Mouse (Mus musculus): ENCODE results near the gene Emc7. TPM values are rescaled to one million over a fixed set of nuclear protein-coding genes. Genes with fewer than 3 reads are reported as not detected.

Gene Emc7
- total and polyA plus RNA-seq, 3 experiments, result 17.7 to 25.7 TPM; not detected in 1

DNA sequence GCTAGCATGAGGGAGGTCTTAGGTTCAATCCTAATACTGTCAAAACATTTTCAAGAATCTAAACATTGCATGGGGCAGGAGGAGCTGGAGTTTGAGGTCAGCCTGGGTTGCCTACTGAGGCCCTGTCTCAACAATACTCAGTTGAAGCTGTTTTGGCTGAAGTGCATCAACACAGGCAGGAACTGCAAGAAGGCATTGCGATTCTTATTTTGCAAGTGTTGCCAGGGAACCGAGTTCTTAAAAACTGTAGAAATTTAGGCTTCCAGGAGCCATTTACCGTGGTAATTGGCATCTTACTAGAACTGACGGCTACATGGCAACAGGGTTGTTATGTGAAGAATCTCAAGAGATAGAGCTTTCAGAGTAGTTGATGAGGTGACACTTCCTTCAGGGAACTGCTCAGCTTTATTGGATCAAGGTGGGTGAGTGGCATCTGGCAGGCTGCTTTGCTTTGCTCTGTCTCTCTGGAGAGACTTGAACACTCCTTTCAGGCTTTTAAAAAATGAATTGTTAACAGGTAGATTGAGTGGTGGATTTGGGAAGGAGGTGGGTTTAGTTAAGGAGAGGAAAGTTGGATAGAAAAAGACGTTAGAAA lies 52.1 kb downstream of the Emc7 start:
- Histone ChIP-seq H3K27me3 (ENCODE audit: control insufficient read depth in 1 of 2, insufficient read depth in 2 of 2, low read length in 2 of 2) (no peaks in the 10 kb centered on the region), H3K9ac (ENCODE audit: control insufficient read depth, low read depth, low read length, poor library complexity, severe bottlenecking) (no peak overlapping the region), H3K9me3 (replicated peaks; ENCODE audit: insufficient read depth, low read length) (no peaks in the 10 kb centered on the region), H3K27ac (ENCODE audit: control insufficient read depth, low read depth, low read length) (no peak overlapping the region), H3K79me2 (ENCODE audit: control insufficient read depth, insufficient read depth, low read length, poor library complexity) (no peaks in the 10 kb centered on the region; the same call in 1 of the 2 replicates), H3K4me1 (ENCODE audit: control insufficient read depth in 1 of 2, insufficient read depth in 2 of 2, low read length in 2 of 2) (peaks cover 10 to 12% of the 10 kb centered on the region in 2 experiments), H3K4me3 (ENCODE audit: control insufficient read depth in 1 of 2, insufficient read depth in 1 of 2, low read depth in 2 of 2, low read length in 2 of 2) (no peak overlapping the region), H3K36me3 (ENCODE audit: control insufficient read depth in 1 of 2, insufficient read depth in 2 of 2, low read length in 2 of 2) (peaks cover 0 to 19% of the 10 kb centered on the region in 2 experiments; a peak in 2 of 4 replicates)
- TF ChIP-seq MAZ (IDR thresholded peaks at IDR 0.05; ENCODE audit: low read depth, low read length), result no peak
- no peak for TF ChIP-seq USF2 (IDR thresholded peaks at IDR 0.05; ENCODE audit: borderline replicate concordance in 1 of 2, insufficient read depth in 1 of 2, low read depth in 1 of 2, low read length in 2 of 2)
- TF ChIP-seq JUND (IDR thresholded peaks at IDR 0.05; ENCODE audit: low read depth, low read length), result no peak
- TF ChIP-seq MAX (IDR thresholded peaks at IDR 0.05; ENCODE audit: low read length), result no peak
- TF ChIP-seq MYC (IDR thresholded peaks at IDR 0.05; ENCODE audit: low read depth, low read length), result no peak
- no peak for TF ChIP-seq BHLHE40 (IDR thresholded peaks at IDR 0.05; ENCODE audit: borderline replicate concordance, low read depth, low read length)
- DNase-seq (ENCODE audit: low read depth, low spot score), result no peak

DNA sequence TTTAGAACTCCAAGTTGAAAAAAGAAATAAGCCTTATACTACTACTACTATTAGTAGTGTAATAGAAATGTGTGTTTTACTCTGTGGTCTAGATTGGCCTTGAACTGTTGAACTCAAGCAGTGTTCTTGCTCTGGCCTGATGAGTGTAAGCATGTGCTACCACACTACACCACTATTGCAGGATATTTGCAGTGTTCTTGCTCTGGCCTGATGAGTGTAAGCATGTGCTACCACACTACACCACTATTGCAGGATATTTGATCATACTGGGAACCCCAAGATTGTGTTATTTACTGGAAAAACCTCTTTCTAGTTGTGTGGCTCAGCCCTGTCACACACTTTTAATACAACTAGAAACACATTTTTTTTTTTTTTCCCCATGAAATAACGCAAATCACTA lies 52.6 kb downstream of the Emc7 start:
- no peak overlapping the region for H3K27ac ChIP-seq (ENCODE audit: control insufficient read depth, low read depth, low read length)
- H3K27me3 ChIP-seq (ENCODE audit: control insufficient read depth in 1 of 2, insufficient read depth in 2 of 2, low read length in 2 of 2), result no peaks in the 10 kb centered on the region
- TF ChIP-seq SIN3A (IDR thresholded peaks at IDR 0.05; ENCODE audit: low read length), result no peak
- TF ChIP-seq MAX (IDR thresholded peaks at IDR 0.05; ENCODE audit: low read length), result no peak
- no peak for TF ChIP-seq TCF12 (IDR thresholded peaks at IDR 0.05; ENCODE audit: low read depth, low read length)
- TF ChIP-seq CHD1 (IDR thresholded peaks at IDR 0.05; ENCODE audit: low read depth, low read length), result no peak
- no peak for TF ChIP-seq GATA1 (IDR thresholded peaks at IDR 0.05; ENCODE audit: low read depth, low read length)
- TF ChIP-seq E2F4 (IDR thresholded peaks at IDR 0.05; ENCODE audit: borderline replicate concordance, low read depth, low read length), result no peak
- TF ChIP-seq MAZ (IDR thresholded peaks at IDR 0.05; ENCODE audit: low read depth, low read length), result no peak
- no peak for TF ChIP-seq MXI1 (IDR thresholded peaks at IDR 0.05; ENCODE audit: low read depth, low read length)
- no peak for TF ChIP-seq ETS1 (IDR thresholded peaks at IDR 0.05; ENCODE audit: low read depth, low read length)
- H3K4me3 ChIP-seq (ENCODE audit: control insufficient read depth in 1 of 2, insufficient read depth in 1 of 2, low read depth in 2 of 2, low read length in 2 of 2), result no peak overlapping the region
- H3K79me2 ChIP-seq (ENCODE audit: control insufficient read depth, insufficient read depth, low read length, poor library complexity), result no peaks in the 10 kb centered on the region; the same call in 1 of the 2 replicates
- H3K9ac ChIP-seq (ENCODE audit: control insufficient read depth, low read depth, low read length, poor library complexity, severe bottlenecking), result no peak overlapping the region
- no peaks in the 10 kb centered on the region for H3K9me3 ChIP-seq (replicated peaks; ENCODE audit: insufficient read depth, low read length)
- DNase-seq (ENCODE audit: low read depth, low spot score), result no peak
- peaks cover 0 to 23% of the 10 kb centered on the region in 2 experiments; a peak in 2 of 4 replicates for H3K36me3 ChIP-seq (ENCODE audit: control insufficient read depth in 1 of 2, insufficient read depth in 2 of 2, low read length in 2 of 2)
- peaks cover 10 to 17% of the 10 kb centered on the region in 2 experiments for H3K4me1 ChIP-seq (ENCODE audit: control insufficient read depth in 1 of 2, insufficient read depth in 2 of 2, low read length in 2 of 2)

DNA sequence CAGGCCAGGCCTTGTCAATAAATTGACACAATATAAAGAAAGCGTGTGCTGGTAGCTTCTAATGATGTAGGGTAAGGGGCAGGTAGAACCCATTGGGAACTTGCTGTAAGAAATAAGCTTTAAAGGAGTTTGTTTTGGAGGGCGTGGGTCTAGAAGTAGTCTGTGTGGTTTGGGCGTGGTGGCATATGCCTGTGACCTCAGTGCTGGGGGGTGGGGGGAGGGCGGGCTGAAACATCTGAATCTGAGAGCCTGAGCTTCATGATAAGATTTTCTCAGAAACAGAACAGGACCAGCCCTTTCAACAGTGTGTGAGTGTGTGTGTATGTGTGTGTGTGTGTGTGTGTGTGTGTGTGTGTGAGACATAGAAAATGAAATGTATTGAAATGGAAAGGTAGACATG lies 55.3 kb downstream of the Emc7 start:
- peak; percentile 96 for DNase-seq (ENCODE audit: low read depth, low spot score)
- H3K4me1 ChIP-seq (ENCODE audit: control insufficient read depth in 1 of 2, insufficient read depth in 2 of 2, low read length in 2 of 2), result peaks cover 10 to 20% of the 10 kb centered on the region in 2 experiments
- H3K36me3 ChIP-seq (ENCODE audit: control insufficient read depth in 1 of 2, insufficient read depth in 2 of 2, low read length in 2 of 2), result peaks cover 0 to 29% of the 10 kb centered on the region in 2 experiments; a peak in 2 of 4 replicates
- H3K27ac ChIP-seq (ENCODE audit: control insufficient read depth, low read depth, low read length), result peak overlapping the region; percentile 81
- H3K4me3 ChIP-seq (ENCODE audit: control insufficient read depth in 1 of 2, insufficient read depth in 1 of 2, low read depth in 2 of 2, low read length in 2 of 2), result peak overlapping the region in 1 of 2 experiments; percentile 15; a peak in 1 of 4 replicates
- H3K27me3 ChIP-seq (ENCODE audit: control insufficient read depth in 1 of 2, insufficient read depth in 2 of 2, low read length in 2 of 2), result no peaks in the 10 kb centered on the region
- H3K79me2 ChIP-seq (ENCODE audit: control insufficient read depth, insufficient read depth, low read length, poor library complexity), result no peaks in the 10 kb centered on the region; the same call in 1 of the 2 replicates
- H3K9ac ChIP-seq (ENCODE audit: control insufficient read depth, low read depth, low read length, poor library complexity, severe bottlenecking), result peak overlapping the region; percentile 39; the same call in 1 of the 2 replicates
- H3K9me3 ChIP-seq (replicated peaks; ENCODE audit: insufficient read depth, low read length), result no peaks in the 10 kb centered on the region
- TF ChIP-seq GATA1 (IDR thresholded peaks at IDR 0.05; ENCODE audit: low read depth, low read length) (peak; percentile 85), UBTF (IDR thresholded peaks at IDR 0.05; ENCODE audit: borderline replicate concordance, insufficient read depth, low read depth, low read length) (no peak), TAL1 (IDR thresholded peaks at IDR 0.05; ENCODE audit: low read length) (peak; percentile 79), ELF1 (IDR thresholded peaks at IDR 0.05; ENCODE audit: low read depth, low read length) (0 out of 2 replicates have a peak, but pooled peaks have one; percentile 17), MAX (IDR thresholded peaks at IDR 0.05; ENCODE audit: low read length) (0 out of 2 replicates have a peak, but pooled peaks have one; percentile 17), MAZ (IDR thresholded peaks at IDR 0.05; ENCODE audit: low read depth, low read length) (peak; percentile 84; the same call in 1 of the 2 replicates), HCFC1 (IDR thresholded peaks at IDR 0.05; ENCODE audit: low read depth, low read length) (peak; percentile 53; the same call in 1 of the 2 replicates), POLR2A (IDR thresholded peaks at IDR 0.05; ENCODE audit: control insufficient read depth in 1 of 2, insufficient read depth in 1 of 2, low read depth in 1 of 2, low read length in 2 of 2, poor library complexity in 1 of 2) (no peak), POLR2AphosphoS5 (IDR thresholded peaks at IDR 0.05; ENCODE audit: borderline replicate concordance, low read depth, low read length) (no peak), SIN3A (IDR thresholded peaks at IDR 0.05; ENCODE audit: low read length) (peak; percentile 87), EP300 (IDR thresholded peaks at IDR 0.05; ENCODE audit: low read depth in 1 of 2, low read length in 2 of 2) (peak; percentile 86 to 95), CTCF (IDR thresholded peaks at IDR 0.05 in 2 of 3, conservative IDR thresholded peaks at IDR 0.05 in 1 of 3; ENCODE audit: control insufficient read depth in 1 of 3, insufficient read depth in 1 of 3, low read depth in 2 of 3, low read length in 3 of 3, poor library complexity in 1 of 3, severe bottlenecking in 1 of 3) (no peak), TBP (IDR thresholded peaks at IDR 0.05; ENCODE audit: low read depth, low read length) (no peak), MYC (IDR thresholded peaks at IDR 0.05; ENCODE audit: low read depth, low read length) (peak; percentile 75; the same call in 1 of the 2 replicates), ZNF384 (IDR thresholded peaks at IDR 0.05; ENCODE audit: low read depth, low read length) (no peak; the same call in 1 of the 2 replicates)
